Mouse (Mus musculus) left cerebral cortex, adult 2 months (tissue): ENCODE data around the gene Cabp2. TPM values are rescaled to one million over a fixed set of nuclear protein-coding genes. Genes with fewer than 3 reads are reported as not detected.
"Not testable (repeated sequence)": the region's sequence is repeated elsewhere in the genome, so short reads cannot be mapped to it uniquely, and the experiment has no call there.

Source experiments
- DNase-seq, 2 experiments: peaks; one replicate each; pipeline ENCODE4 v3.0.0; 2021 to 2022; ENCODE audit warnings: low spot score in 2 of 2, mixed read lengths in 1 of 2; ENCODE audit errors: extremely low spot score in 1 of 2
- H3K27ac ChIP-seq: fragments of 200-600 bp; 2 replicates; pipeline ENCODE4 v1.8.1; 2022
- H3K4me3 ChIP-seq: fragments of 200-600 bp; 2 replicates; pipeline ENCODE4 v1.8.1; 2022
- CTCF ChIP-seq: fragments of 200-600 bp; IDR thresholded peaks from 2 replicates; pipeline ENCODE4 v1.8.1; 2022; ENCODE audit warnings: antibody characterized with exemption, mild to moderate bottlenecking, moderate library complexity
- intact Hi-C: fragments of 180-260 bp; cut with DNase I; formaldehyde crosslinking; loops from one replicate; pipeline ENCODE4 v1.15.1; 2025
- total RNA-seq, 2 experiments: library from RNA; stranded (reverse); gene quantifications; 2 replicates each; pipeline ENCODE4 v1.2.3; 2021

Gene Cabp2
- total RNA-seq, 2 experiments from 2014 or later, result not detected

DNA sequence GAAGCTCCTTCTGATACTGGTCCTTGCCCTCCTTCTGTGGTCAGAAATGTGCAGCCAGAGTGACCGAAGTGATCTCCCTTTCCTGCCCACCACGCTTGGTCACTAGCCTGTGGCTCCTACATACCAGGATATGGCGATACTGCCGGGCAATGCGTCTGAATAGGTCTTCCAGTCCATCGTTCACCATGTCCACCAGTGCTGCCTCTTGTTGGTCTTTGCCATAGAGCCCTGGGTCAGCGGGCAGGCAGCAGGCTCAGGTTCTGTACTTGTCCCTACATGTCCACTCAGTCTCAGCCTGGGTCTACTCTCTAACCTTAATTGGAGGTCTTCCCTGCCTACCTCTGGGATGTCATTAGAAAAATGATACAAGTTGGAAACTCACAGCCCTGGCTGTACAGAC lies 23.4 kb upstream of the Cabp2 start:
- DNase-seq, result no peak
- intact Hi-C loops, result loop anchor here (2.0 kb wide), 1 partner anchor 15 kb away; no protein-coding TSS in a partner anchor
- no peak for TF ChIP-seq CTCF
- H3K4me3 ChIP-seq, result no peak overlapping the region
- H3K27ac ChIP-seq, result no peak overlapping the region

DNA sequence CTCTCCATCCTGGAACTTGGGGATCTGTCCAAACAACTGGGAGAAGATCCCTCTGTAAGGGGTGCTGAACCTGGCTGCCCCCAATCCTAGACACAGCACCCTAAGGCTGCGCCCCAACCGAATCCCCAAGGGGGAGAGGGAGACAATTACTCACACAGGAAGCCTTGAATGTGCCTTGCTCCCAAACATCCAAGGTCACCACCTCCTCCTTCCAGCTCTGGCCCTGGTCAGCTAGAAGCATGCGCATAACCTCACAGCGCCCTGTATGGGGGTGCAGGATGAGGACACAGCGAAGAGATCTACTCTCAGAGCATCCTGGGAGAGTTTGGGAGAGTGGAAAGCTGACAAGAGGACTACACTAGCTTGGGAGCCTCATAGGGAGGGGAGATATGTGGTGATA lies 22.8 kb upstream of the Cabp2 start:
- no peak overlapping the region for H3K4me3 ChIP-seq
- no peak for TF ChIP-seq CTCF
- intact Hi-C loops, result loop anchor here (2.0 kb wide), 1 partner anchor 14 kb away; no protein-coding TSS in a partner anchor
- DNase-seq, result no peak
- no peak overlapping the region for H3K27ac ChIP-seq

GRCm38 (mm10) chr19:4059069-4059740 lies 22.2 kb upstream of the Cabp2 start, which contains the start of gene Gstp3:
Gstp3 (minus strand) TSS chr19:4059569.
- H3K27ac ChIP-seq, result no peak within 1 kb of the TSS
- H3K4me3 ChIP-seq, result no peak within 1 kb of the TSS
- TF ChIP-seq CTCF, result no peak
- no peak for DNase-seq
- intact Hi-C loops, result loop anchor here (2.0 kb wide), 1 partner anchor 14 kb away; no protein-coding TSS in a partner anchor

GRCm38 (mm10) chr19:4060044-4060898 lies 21.1 kb upstream of the Cabp2 start:
- H3K4me3 ChIP-seq, H3K27ac ChIP-seq, DNase-seq, intact Hi-C loops: not testable (repeated sequence)

DNA sequence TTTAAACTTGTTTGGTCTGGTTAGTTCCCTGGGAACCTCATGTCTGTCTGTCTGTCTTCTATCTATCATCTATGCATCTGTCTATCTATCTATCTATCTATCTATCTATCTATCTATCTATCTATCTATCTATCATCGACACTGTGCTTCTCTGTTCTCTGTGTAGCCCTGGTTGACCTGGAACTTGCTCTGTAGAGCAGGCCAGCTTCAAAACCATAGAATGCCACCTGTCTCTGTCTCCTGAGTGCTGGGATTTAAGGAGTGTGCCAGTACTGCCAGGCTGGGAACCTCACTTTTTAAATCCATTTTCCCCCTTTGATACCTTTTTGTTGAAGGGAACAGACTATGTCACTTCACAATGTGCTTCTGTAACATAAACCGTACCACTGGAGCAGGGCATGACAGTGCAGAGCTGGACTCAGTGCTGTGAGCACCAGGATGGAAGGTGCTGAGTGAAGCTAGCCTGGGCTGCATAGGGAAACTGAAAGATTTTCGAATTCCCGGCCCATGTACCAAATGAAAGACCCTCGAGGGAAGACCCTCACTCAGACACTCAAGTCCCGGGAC lies 20.4 kb upstream of the Cabp2 start:
- Histone ChIP-seq H3K4me3 (no peak overlapping the region), H3K27ac (no peak overlapping the region)
- DNase-seq, result no peak
- no peak for TF ChIP-seq CTCF
- intact Hi-C loops, result no loop called here

DNA sequence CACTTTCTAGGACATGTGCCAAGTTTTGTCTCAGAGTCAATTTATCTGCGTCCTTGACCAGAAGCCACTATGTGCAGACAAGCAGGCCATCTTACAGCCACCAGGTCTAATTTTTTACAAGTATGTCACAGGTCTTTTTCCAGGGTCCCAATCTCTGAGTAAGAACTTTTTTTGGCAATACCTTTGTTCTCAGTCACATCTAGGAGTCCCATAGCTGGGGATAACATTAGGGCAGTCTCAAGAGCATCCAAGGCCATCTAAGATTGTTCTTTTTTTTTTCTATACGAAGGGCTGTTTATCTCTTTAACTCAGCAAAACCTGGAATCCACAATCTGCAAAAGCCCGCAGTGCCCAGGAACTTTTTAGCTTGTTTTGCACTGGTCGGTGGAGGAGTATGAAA lies 18.0 kb upstream of the Cabp2 start:
- H3K27ac ChIP-seq, DNase-seq, H3K4me3 ChIP-seq, intact Hi-C loops: not testable (repeated sequence)

DNA sequence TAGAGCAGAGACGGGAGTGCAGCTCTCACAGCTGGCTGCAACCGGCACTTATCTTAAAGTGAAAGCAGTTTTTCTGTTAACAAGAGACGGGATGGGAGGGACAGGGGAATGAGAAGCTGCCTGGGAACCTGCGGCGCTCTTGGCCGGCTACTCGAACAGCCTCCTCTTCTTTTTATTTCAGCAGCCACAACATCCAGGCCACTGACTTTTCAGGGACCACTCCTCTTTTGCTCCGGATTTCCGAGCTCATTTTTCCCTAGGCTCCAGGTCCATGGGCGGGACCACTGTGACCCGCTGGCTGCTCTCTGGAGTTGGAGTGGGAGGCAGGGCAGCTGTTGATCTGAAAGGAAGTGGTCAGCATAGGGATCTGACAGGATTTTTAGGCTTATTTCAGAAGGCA lies 16.9 kb upstream of the Cabp2 start:
- H3K4me3 ChIP-seq, intact Hi-C loops, H3K27ac ChIP-seq, DNase-seq: not testable (repeated sequence)

DNA sequence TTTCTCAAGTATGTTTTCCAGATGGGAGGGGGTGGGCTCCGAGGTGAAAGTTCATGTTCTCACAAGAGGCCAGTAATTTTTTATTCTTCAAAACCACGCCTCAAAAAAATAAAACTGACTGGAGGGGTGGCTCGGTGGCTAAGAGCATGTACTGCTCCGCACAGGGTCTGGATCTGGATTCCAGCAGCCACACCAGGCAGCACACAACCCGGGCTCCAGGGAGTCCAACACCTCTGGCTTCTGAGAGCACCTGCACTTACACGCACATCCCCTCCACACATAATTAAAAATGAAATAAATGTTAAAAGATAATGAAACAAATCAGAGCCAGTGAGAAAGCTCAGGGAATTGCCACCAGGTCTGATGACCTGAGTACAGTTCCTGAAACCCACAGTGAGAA lies 15.1 kb upstream of the Cabp2 start:
- intact Hi-C loops, result no loop called here
- H3K4me3 ChIP-seq, result no peak overlapping the region
- H3K27ac ChIP-seq, result no peak overlapping the region
- DNase-seq, result no peak
- no peak for TF ChIP-seq CTCF

GRCm38 (mm10) chr19:4066877-4067276 lies 14.5 kb upstream of the Cabp2 start:
- intact Hi-C loops, result no loop called here
- DNase-seq, result no peak
- Histone ChIP-seq H3K4me3 (no peak overlapping the region), H3K27ac (no peak overlapping the region)
- no peak for TF ChIP-seq CTCF

- H3K27ac ChIP-seq, intact Hi-C loops, H3K4me3 ChIP-seq, DNase-seq: not testable (repeated sequence)
Observed at GRCm38 (mm10) chr19:4068242-4068641, 13.1 kb upstream of the Cabp2 start.

DNA sequence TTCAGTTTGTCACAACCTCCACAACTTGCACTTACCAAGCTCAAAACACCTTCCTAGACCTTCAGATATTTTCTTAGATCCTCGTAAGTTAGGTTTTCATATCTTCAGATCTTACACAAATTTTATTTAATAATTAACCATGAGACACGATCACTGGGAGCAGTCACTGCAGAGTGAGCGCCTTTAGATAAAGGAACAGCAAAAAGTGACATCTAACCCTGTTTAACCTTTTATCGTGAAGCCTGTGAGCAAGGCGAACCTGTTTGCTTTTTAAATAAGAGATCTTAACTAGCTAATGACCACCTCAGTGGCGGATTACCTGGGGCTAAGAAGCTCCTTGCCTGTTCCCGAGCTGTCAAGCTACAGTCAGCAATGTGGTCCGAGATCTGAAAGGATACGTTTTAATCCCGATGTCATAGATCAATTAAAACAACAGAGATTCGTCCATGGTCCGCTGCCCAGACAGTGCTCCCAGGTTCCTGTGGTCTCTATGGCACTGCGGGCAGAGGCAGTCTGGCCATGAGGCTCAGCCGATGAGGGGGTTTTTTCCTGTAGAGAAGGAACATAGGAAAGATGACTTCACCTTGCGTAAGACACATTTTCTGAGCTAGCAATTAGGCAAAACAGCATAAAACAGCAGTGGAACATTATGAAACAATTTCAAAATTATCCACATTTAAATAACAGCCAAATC lies 12.5 kb upstream of the Cabp2 start:
- DNase-seq, result no peak
- TF ChIP-seq CTCF, result no peak
- H3K4me3 ChIP-seq, result no peak overlapping the region
- intact Hi-C loops, result no loop called here
- H3K27ac ChIP-seq, result no peak overlapping the region

GRCm38 (mm10) chr19:4070311-4070710 lies 11.1 kb upstream of the Cabp2 start:
- intact Hi-C loops, result no loop called here
- no peak for TF ChIP-seq CTCF
- no peak for DNase-seq
- Histone ChIP-seq H3K4me3 (no peak overlapping the region), H3K27ac (no peak overlapping the region)
